Mouse (Mus musculus) natural killer cell, adult 2 months (primary cell): ENCODE data around the gene Mysm1.

ENCODE experiments used
- DNase-seq, 2 experiments: peaks; one replicate each; pipeline ENCODE4 v3.0.0; 2022; ENCODE audit warnings: low spot score in 2 of 2

The Mysm1 gene

GRCm38 (mm10) chr4:94952773-94953172, 26.1 kb downstream of the Mysm1 start:
- no peak for DNase-seq

- DNase-seq: no peak
These were observed 37.6 kb downstream of the Mysm1 start for GRCm38 (mm10) chr4:94941221-94941855.

- no peak for DNase-seq
These were observed 50.2 kb downstream of the Mysm1 start, which contains the start of gene Eqtn for GRCm38 (mm10) chr4:94928743-94929142. Gene Eqtn, minus strand, starts transcription at chr4:94928843.

GRCm38 (mm10) chr4:94901780-94902179, 77.1 kb downstream of the Mysm1 start:
- no peak for DNase-seq

- DNase-seq: no peak
These were observed 78.2 kb downstream of the Mysm1 start for GRCm38 (mm10) chr4:94900744-94901143.
